Mouse (Mus musculus): ENCODE data around the gene Lcn2.

DNA sequence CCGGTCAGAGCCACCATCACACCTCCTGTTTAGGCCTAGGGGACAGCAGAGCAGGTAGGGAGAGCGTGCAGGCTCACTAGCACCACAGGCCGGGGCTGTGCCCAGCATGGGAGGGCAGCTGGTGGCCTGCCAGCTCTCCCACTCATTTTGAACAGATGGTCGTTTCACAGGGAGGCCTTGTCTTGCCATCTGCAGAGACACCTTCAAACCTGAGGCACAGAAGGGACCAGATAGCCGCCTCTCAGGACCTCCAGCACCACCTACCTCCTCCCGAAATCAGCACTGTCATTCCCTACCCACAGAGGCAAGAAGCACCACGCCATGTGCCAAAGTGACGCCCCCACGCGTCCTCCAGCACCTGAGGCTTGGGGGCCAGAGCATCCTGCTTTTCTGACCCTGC lies 44.0 kb downstream of the Lcn2 start:
- no peak for TF ChIP-seq NRF1 (IDR thresholded peaks at IDR 0.05; ENCODE audit: low read depth, low read length)
- no peak for TF ChIP-seq CTCF (conservative IDR thresholded peaks at IDR 0.05 in 1 of 2, IDR thresholded peaks at IDR 0.05 in 1 of 2; ENCODE audit: low read depth in 2 of 2, low read length in 2 of 2)
- TF ChIP-seq UBTF (IDR thresholded peaks at IDR 0.05; ENCODE audit: low read depth, low read length): no peak
- TF ChIP-seq KAT2A (IDR thresholded peaks at IDR 0.05; ENCODE audit: insufficient replicate concordance, low read length): no peak
- no peak for TF ChIP-seq ZC3H11A (IDR thresholded peaks at IDR 0.05; ENCODE audit: low read depth, low read length)
- no peak for TF ChIP-seq SMC3 (IDR thresholded peaks at IDR 0.05; ENCODE audit: low read depth, low read length)
- TF ChIP-seq POLR2A (IDR thresholded peaks at IDR 0.05; ENCODE audit: low read depth, low read length): no peak
- TF ChIP-seq ZNF384 (IDR thresholded peaks at IDR 0.05; ENCODE audit: low read depth, low read length): no peak
- no peak for TF ChIP-seq ZKSCAN1 (IDR thresholded peaks at IDR 0.05; ENCODE audit: borderline replicate concordance, low read depth, low read length)
- TF ChIP-seq MEF2A (IDR thresholded peaks at IDR 0.05; ENCODE audit: borderline replicate concordance, low read depth, low read length): no peak
- TF ChIP-seq E2F4 (IDR thresholded peaks at IDR 0.05; ENCODE audit: insufficient replicate concordance, low read depth, low read length): no peak
- TF ChIP-seq MAX (IDR thresholded peaks at IDR 0.05; ENCODE audit: low read length): no peak
- TF ChIP-seq MAFK (IDR thresholded peaks at IDR 0.05; ENCODE audit: insufficient replicate concordance, low read length): no peak
- TF ChIP-seq ELF1 (IDR thresholded peaks at IDR 0.05; ENCODE audit: low read depth, low read length): no peak
